Mouse (Mus musculus): ENCODE data around the gene Unc13d. TPM values are rescaled to one million over a fixed set of nuclear protein-coding genes. Genes with fewer than 3 reads are reported as not detected.

Unc13d gene
- polyA plus RNA-seq, 1 experiment: 9.1 TPM

DNA sequence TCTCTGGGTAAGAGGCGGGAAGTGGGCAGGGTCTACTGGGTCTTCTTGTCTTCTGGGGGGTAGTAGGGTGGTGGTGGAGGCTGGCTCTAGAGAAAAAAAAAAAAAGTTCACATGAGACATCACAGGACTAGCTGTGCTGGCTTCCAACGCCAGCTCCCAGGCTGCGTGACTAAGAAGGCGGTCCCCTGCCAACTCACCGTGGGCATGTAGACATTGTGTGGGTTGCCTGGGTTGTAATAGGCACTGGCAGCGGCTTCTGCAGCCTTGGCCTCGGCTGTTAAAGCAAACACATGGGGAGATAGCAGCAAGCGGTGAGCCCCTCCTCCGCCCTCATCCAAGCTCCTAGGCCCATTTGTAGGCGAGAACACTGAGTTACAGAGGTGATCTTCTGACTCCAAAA, 1.8 kb upstream of the Unc13d start:
- H3ac ChIP-seq (ENCODE audit: control insufficient read depth, insufficient read length): no peak overlapping the region
- peaks cover 38% of the 10 kb centered on the region for H3K36me3 ChIP-seq (ENCODE audit: control insufficient read depth, insufficient read depth)

GRCm38 (mm10) chr11:116078676-116079320, 1.0 kb upstream of the Unc13d start:
- TF ChIP-seq TCF3 (IDR thresholded peaks at IDR 0.05; ENCODE audit: insufficient read length, low read depth) (no peak), MYOG (IDR thresholded peaks at IDR 0.05; ENCODE audit: control insufficient read depth in 1 of 3, insufficient read depth in 1 of 3, insufficient read length in 2 of 3, low read depth in 2 of 3) (no peak), POLR2A (IDR thresholded peaks at IDR 0.05; ENCODE audit: insufficient read length, low read depth) (no peak), SRF (IDR thresholded peaks at IDR 0.05; ENCODE audit: control insufficient read depth, insufficient read length, low read depth) (no peak)
- H3K27me3 ChIP-seq (ENCODE audit: control insufficient read depth, insufficient read depth, insufficient read length): no peaks in the 10 kb centered on the region
- H3K36me3 ChIP-seq (ENCODE audit: control insufficient read depth, insufficient read depth): peaks cover 38% of the 10 kb centered on the region
- no peak overlapping the region for H3K4me3 ChIP-seq
- no peak overlapping the region for H3ac ChIP-seq (ENCODE audit: control insufficient read depth, insufficient read length)
- H3K79me2 ChIP-seq (ENCODE audit: control insufficient read depth, insufficient read depth): peaks cover 4% of the 10 kb centered on the region
- H3K4me2 ChIP-seq (ENCODE audit: low read depth): no peak overlapping the region

More for the DNA sequence above, 1.8 kb upstream of the Unc13d start:
- H3K27me3 ChIP-seq (ENCODE audit: control insufficient read depth, insufficient read depth, insufficient read length): no peaks in the 10 kb centered on the region
- no peak overlapping the region for H3K4me3 ChIP-seq
- TF ChIP-seq POLR2A (IDR thresholded peaks at IDR 0.05; ENCODE audit: insufficient read length, low read depth) (no peak), MYOG (IDR thresholded peaks at IDR 0.05; ENCODE audit: control insufficient read depth in 1 of 3, insufficient read depth in 1 of 3, insufficient read length in 2 of 3, low read depth in 2 of 3) (no peak), POLR2AphosphoS2 (IDR thresholded peaks at IDR 0.05; ENCODE audit: insufficient read length, low read depth) (no peak), USF1 (IDR thresholded peaks at IDR 0.05; ENCODE audit: low read depth) (no peak), SRF (IDR thresholded peaks at IDR 0.05; ENCODE audit: control insufficient read depth, insufficient read length, low read depth) (no peak), REST (IDR thresholded peaks at IDR 0.05; ENCODE audit: insufficient read depth, insufficient read length) (no peak), MAX (IDR thresholded peaks at IDR 0.05; ENCODE audit: low read depth) (no peak), E2F4 (IDR thresholded peaks at IDR 0.05; ENCODE audit: insufficient read depth) (no peak), CEBPB (IDR thresholded peaks at IDR 0.05; ENCODE audit: insufficient read depth, poor library complexity, severe bottlenecking) (no peak), MYOD1 (IDR thresholded peaks at IDR 0.05; ENCODE audit: control insufficient read depth in 1 of 3, insufficient read length in 2 of 3, low read depth in 2 of 3) (no peak), TCF12 (IDR thresholded peaks at IDR 0.05; ENCODE audit: insufficient read depth, poor library complexity, severe bottlenecking) (no peak), TCF3 (IDR thresholded peaks at IDR 0.05; ENCODE audit: insufficient read length, low read depth) (no peak)
- peaks cover 5% of the 10 kb centered on the region for H3K79me2 ChIP-seq (ENCODE audit: control insufficient read depth, insufficient read depth)
- H3K4me2 ChIP-seq (ENCODE audit: low read depth): no peak overlapping the region

GRCm38 (mm10) chr11:116078221-116078620, 460 bp upstream of the Unc13d start:
- H3K4me3 ChIP-seq: no peak overlapping the region
- no peaks in the 10 kb centered on the region for H3K27me3 ChIP-seq (ENCODE audit: control insufficient read depth, insufficient read depth, insufficient read length)
- peak in 1 of 3 experiments; percentile 25 for TF ChIP-seq MYOD1 (IDR thresholded peaks at IDR 0.05; ENCODE audit: control insufficient read depth in 1 of 3, insufficient read length in 2 of 3, low read depth in 2 of 3)
- TF ChIP-seq TCF12 (IDR thresholded peaks at IDR 0.05; ENCODE audit: insufficient read depth, poor library complexity, severe bottlenecking): no peak
- no peak for TF ChIP-seq CEBPB (IDR thresholded peaks at IDR 0.05; ENCODE audit: insufficient read depth, poor library complexity, severe bottlenecking)
- no peak for TF ChIP-seq MAX (IDR thresholded peaks at IDR 0.05; ENCODE audit: low read depth)
- no peak for TF ChIP-seq POLR2A (IDR thresholded peaks at IDR 0.05; ENCODE audit: insufficient read length, low read depth)
- TF ChIP-seq USF1 (IDR thresholded peaks at IDR 0.05; ENCODE audit: low read depth): no peak
- TF ChIP-seq TCF3 (IDR thresholded peaks at IDR 0.05; ENCODE audit: insufficient read length, low read depth): no peak
- TF ChIP-seq POLR2AphosphoS2 (IDR thresholded peaks at IDR 0.05; ENCODE audit: insufficient read length, low read depth): peak; percentile 73
- TF ChIP-seq E2F4 (IDR thresholded peaks at IDR 0.05; ENCODE audit: insufficient read depth): no peak
- H3K4me2 ChIP-seq (ENCODE audit: low read depth): no peak overlapping the region
- H3ac ChIP-seq (ENCODE audit: control insufficient read depth, insufficient read length): no peak overlapping the region
- peaks cover 2% of the 10 kb centered on the region for H3K79me2 ChIP-seq (ENCODE audit: control insufficient read depth, insufficient read depth)
- H3K36me3 ChIP-seq (ENCODE audit: control insufficient read depth, insufficient read depth): peaks cover 32% of the 10 kb centered on the region

GRCm38 (mm10) chr11:116076836-116077235, 925 bp downstream of the Unc13d start:
- Histone ChIP-seq H3K79me2 (ENCODE audit: control insufficient read depth, insufficient read depth) (no peaks in the 10 kb centered on the region), H3ac (ENCODE audit: control insufficient read depth, insufficient read length) (no peak overlapping the region), H3K36me3 (ENCODE audit: control insufficient read depth, insufficient read depth) (peaks cover 25% of the 10 kb centered on the region), H3K4me2 (ENCODE audit: low read depth) (no peak overlapping the region), H3K27me3 (ENCODE audit: control insufficient read depth, insufficient read depth, insufficient read length) (no peaks in the 10 kb centered on the region), H3K4me3 (no peak overlapping the region)
- TF ChIP-seq USF1 (IDR thresholded peaks at IDR 0.05; ENCODE audit: low read depth) (no peak), CEBPB (IDR thresholded peaks at IDR 0.05; ENCODE audit: insufficient read depth, poor library complexity, severe bottlenecking) (no peak), POLR2AphosphoS2 (IDR thresholded peaks at IDR 0.05; ENCODE audit: insufficient read length, low read depth) (no peak), MYOG (IDR thresholded peaks at IDR 0.05; ENCODE audit: control insufficient read depth in 1 of 3, insufficient read depth in 1 of 3, insufficient read length in 2 of 3, low read depth in 2 of 3) (no peak), SRF (IDR thresholded peaks at IDR 0.05; ENCODE audit: control insufficient read depth, insufficient read length, low read depth) (no peak), REST (IDR thresholded peaks at IDR 0.05; ENCODE audit: insufficient read depth, insufficient read length) (no peak), MAX (IDR thresholded peaks at IDR 0.05; ENCODE audit: low read depth) (no peak), POLR2A (IDR thresholded peaks at IDR 0.05; ENCODE audit: insufficient read length, low read depth) (no peak), TCF3 (IDR thresholded peaks at IDR 0.05; ENCODE audit: insufficient read length, low read depth) (no peak), E2F4 (IDR thresholded peaks at IDR 0.05; ENCODE audit: insufficient read depth) (no peak), MYOD1 (IDR thresholded peaks at IDR 0.05; ENCODE audit: control insufficient read depth in 1 of 3, insufficient read length in 2 of 3, low read depth in 2 of 3) (no peak), TCF12 (IDR thresholded peaks at IDR 0.05; ENCODE audit: insufficient read depth, poor library complexity, severe bottlenecking) (no peak)

DNA sequence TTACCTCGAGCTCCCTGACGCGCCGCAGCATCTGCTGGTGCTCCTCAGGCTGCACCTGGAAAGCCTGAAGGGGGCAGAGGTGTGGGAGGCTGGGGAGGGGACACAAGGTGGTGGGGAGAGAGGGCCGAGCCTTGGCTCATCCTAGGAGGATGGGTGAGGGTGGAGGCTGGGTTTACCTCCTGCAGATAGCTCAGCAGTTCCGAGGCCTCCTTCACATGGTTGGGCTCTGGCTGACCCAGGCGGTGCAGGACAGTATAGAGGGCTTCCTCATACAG, 1.6 kb downstream of the Unc13d start:
- Histone ChIP-seq H3K4me3 (no peak overlapping the region), H3K4me2 (ENCODE audit: low read depth) (no peak overlapping the region), H3K36me3 (ENCODE audit: control insufficient read depth, insufficient read depth) (peaks cover 24% of the 10 kb centered on the region), H3K27me3 (ENCODE audit: control insufficient read depth, insufficient read depth, insufficient read length) (no peaks in the 10 kb centered on the region), H3K79me2 (ENCODE audit: control insufficient read depth, insufficient read depth) (no peaks in the 10 kb centered on the region), H3ac (ENCODE audit: control insufficient read depth, insufficient read length) (no peak overlapping the region)
- TF ChIP-seq CEBPB (IDR thresholded peaks at IDR 0.05; ENCODE audit: insufficient read depth, poor library complexity, severe bottlenecking) (no peak), MYOG (IDR thresholded peaks at IDR 0.05; ENCODE audit: control insufficient read depth in 1 of 3, insufficient read depth in 1 of 3, insufficient read length in 2 of 3, low read depth in 2 of 3) (no peak)
